Mouse (Mus musculus): ENCODE data around the gene Rgs1. TPM values are rescaled to one million over a fixed set of nuclear protein-coding genes. Genes with fewer than 3 reads are reported as not detected.

The Rgs1 gene
- polyA plus RNA-seq, 1 experiment from 2014 or later = not detected

Other genes starting within 250 kb of the Rgs1 start
- 97.9 and 101 TPM in 2 replicates for gene Rgs2, start 245.1 kb downstream of the Rgs1 start, polyA plus RNA-seq (2015; fragmentation: Nextera tagmentation; extraction: Ambion mirVana)
- gene Rgs13, start 71.9 kb downstream of the Rgs1 start, polyA plus RNA-seq (2015; fragmentation: Nextera tagmentation; extraction: Ambion mirVana) = 3.3 and 3.9 TPM in 2 replicates

Measured in forebrain, embryonic 13.5 days (tissue).